Mouse (Mus musculus): Measurements from ENCODE around the gene Mrpl33. TPM values are rescaled to one million over a fixed set of nuclear protein-coding genes. Genes with fewer than 3 reads are reported as not detected.

The Mrpl33 gene
- polyA plus RNA-seq, 1 experiment from 2014 or later, result 237 TPM

Small RNA genes within 50 kb of the gene (microRNA-seq; reads per million reads assigned to microRNA genes)
- gene Mir3473e, result not detected

Other genes with a start within 250 kb of the Mrpl33 start
- gene Zfp512, start 144.5 kb upstream of the Mrpl33 start, polyA plus RNA-seq (2016; fragmentation: Nextera tagmentation; extraction: Ambion mirVana), result 76.5 and 77.9 TPM in 2 replicates
- gene 4930548H24Rik, start 111.2 kb upstream of the Mrpl33 start, polyA plus RNA-seq (2016; fragmentation: Nextera tagmentation; extraction: Ambion mirVana), result 0.11 and 0.16 TPM in 2 replicates
- 110 and 113 TPM in 2 replicates for gene Gpn1, start 102.2 kb upstream of the Mrpl33 start, polyA plus RNA-seq (2016; fragmentation: Nextera tagmentation; extraction: Ambion mirVana)
- gene Slc4a1ap, start 69.9 kb upstream of the Mrpl33 start, polyA plus RNA-seq (2016; fragmentation: Nextera tagmentation; extraction: Ambion mirVana), result 32.2 and 33.1 TPM in 2 replicates
- 29.3 and 29.6 TPM in 2 replicates for gene Supt7l, start 69.1 kb upstream of the Mrpl33 start, polyA plus RNA-seq (2016; fragmentation: Nextera tagmentation; extraction: Ambion mirVana)
- gene Rbks, start 100.7 kb downstream of the Mrpl33 start, polyA plus RNA-seq (2016; fragmentation: Nextera tagmentation; extraction: Ambion mirVana), result 4.1 and 4.9 TPM in 2 replicates
- gene Babam2, start 100.7 kb downstream of the Mrpl33 start, polyA plus RNA-seq (2016; fragmentation: Nextera tagmentation; extraction: Ambion mirVana), result 47.0 and 51.7 TPM in 2 replicates